Mouse (Mus musculus): ENCODE results near the gene Dda1.
A peak's percentile ranks its signal among the peaks of the same experiment; 100 is the strongest.
"Not testable (repeated sequence)": the region's sequence is repeated elsewhere in the genome, so short reads cannot be mapped to it uniquely, and the experiment has no call there.

Dda1 gene

GRCm38 (mm10) chr8:71495039-71495438 is 26.0 kb downstream of the Dda1 start:
- DNase-seq (ENCODE audit: low read depth in 1 of 2, low spot score in 2 of 2), result peak in 1 of 2 experiments; percentile 74

DNA sequence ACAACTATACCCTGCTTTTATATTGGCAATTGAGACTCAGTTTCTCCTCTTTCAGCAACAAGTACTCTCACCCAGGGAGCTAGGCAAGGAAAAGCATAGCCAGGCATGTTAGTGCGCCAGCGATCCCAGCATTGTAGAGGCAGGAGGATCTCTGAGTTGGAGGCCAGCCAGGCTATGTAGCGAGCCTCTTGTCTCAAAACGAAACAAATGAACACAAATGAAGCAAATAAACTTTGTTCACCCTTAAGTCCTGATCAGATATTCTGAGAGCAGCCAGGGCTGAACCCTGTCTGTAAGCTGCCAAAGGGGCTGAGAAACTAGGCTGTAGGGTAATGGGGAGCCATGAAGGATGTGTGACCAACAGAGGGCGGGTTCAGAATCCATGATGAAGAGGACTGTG is 26.8 kb downstream of the Dda1 start:
- DNase-seq (ENCODE audit: low read depth in 1 of 2, low spot score in 2 of 2), result no peak

DNA sequence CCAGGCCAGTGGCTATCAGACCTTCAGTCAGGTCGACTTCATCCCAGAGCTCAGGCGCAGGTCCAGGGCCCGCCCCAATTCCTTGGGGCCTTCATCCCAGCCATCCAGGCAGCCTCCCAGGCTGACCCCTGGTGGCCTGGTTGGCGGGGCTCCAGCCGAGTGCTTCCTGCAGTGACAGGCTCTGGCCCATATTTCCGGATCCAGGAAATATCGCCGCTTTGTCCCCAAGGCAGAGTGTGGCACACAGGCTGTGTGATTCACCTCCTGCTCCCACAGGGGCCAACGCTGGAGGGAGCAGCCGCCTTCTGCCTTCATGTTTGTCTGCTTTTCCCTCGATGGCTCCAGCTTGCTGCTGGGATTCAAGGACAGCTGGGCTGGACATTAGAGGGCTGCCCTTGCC is 27.5 kb downstream of the Dda1 start:
- DNase-seq (ENCODE audit: low read depth in 1 of 2, low spot score in 2 of 2), result no peak

- DNase-seq (ENCODE audit: low read depth in 1 of 2, low spot score in 2 of 2), result no peak
These were observed 28.2 kb downstream of the Dda1 start for GRCm38 (mm10) chr8:71497077-71497645.

GRCm38 (mm10) chr8:71497881-71498501 is 29.0 kb downstream of the Dda1 start:
- DNase-seq (ENCODE audit: low read depth in 1 of 2, low spot score in 2 of 2), result no peak

- no peak for DNase-seq (ENCODE audit: low read depth in 1 of 2, low spot score in 2 of 2)
These were observed 30.1 kb downstream of the Dda1 start for GRCm38 (mm10) chr8:71498816-71499690.

GRCm38 (mm10) chr8:71504349-71504748 is 35.4 kb downstream of the Dda1 start:
- DNase-seq (ENCODE audit: low read depth in 1 of 2, low spot score in 2 of 2), result no peak

- DNase-seq (ENCODE audit: low read depth in 1 of 2, low spot score in 2 of 2), result no peak
These were observed 36.3 kb downstream of the Dda1 start for GRCm38 (mm10) chr8:71505326-71505725.

DNA sequence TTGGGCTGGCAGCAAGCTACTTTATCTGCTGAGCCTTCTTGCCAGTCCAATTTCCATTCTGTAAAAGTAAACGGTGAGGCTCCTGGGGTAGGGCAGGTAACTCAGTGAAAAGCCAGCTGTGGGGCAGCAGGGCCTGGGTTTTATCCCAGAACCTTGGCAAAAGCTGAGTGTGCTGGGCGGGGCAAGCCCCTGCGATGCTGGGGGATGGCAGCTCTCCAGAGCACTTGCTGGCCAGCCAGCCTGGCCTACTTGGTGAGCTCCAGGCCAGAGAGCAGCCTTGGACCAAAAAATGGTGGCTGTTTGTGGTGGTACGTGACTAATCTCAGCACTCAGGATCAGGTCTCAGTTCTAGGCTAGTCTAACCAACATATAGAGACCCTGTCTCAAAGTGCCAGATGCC is 37.0 kb downstream of the Dda1 start:
- no peak for DNase-seq (ENCODE audit: low read depth in 1 of 2, low spot score in 2 of 2)

- no peak for DNase-seq (ENCODE audit: low read depth in 1 of 2, low spot score in 2 of 2)
These were observed 38.6 kb downstream of the Dda1 start for GRCm38 (mm10) chr8:71507589-71508104.

DNA sequence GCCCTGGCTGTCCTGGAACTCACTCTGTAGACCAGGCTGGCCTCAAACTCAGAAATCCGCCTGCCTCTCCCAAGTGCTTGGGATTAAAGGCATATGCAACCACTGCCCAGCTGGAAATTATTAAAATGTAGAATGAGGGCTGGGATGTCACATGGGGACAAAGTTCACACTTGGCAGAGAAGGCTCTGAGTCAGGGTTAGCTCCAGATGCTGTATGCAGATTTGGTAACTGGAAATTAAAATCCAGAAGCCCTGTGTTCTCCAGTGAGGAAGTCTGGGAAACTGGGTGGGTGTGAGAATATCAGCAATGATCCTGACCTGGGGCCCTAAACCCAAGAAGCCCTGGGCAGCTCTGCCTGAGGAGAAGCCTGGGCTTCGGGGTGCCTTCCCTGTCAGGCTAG is 40.3 kb downstream of the Dda1 start:
- DNase-seq (ENCODE audit: low read depth in 1 of 2, low spot score in 2 of 2), result no peak

- no peak for DNase-seq (ENCODE audit: low read depth in 1 of 2, low spot score in 2 of 2)
These were observed 42.6 kb downstream of the Dda1 start, which contains the start of gene Plvap for GRCm38 (mm10) chr8:71511644-71512043. Plvap (minus strand) TSS chr8:71511752.

GRCm38 (mm10) chr8:71513018-71513754 is 44.2 kb downstream of the Dda1 start:
- no peak for DNase-seq (ENCODE audit: low read depth in 1 of 2, low spot score in 2 of 2)

DNA sequence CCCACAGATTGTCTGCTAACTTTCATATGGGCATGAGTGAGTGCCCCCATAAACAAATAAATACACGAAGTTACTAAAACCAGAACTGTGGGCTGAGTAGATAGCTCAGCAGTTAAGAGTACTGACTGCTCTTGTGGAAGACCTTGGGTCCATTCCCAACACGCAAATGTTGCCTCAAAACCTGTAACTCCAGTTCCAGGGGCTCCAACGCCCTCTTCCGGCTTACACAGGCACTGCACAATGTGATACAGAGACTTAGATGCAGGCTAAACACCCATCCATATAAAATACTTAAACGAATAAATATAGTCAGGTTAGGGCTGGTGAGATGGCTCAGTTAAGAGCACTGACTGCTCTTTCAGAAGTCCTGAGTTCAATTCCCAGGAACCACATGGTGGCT is 46.0 kb downstream of the Dda1 start:
- DNase-seq (ENCODE audit: low read depth in 1 of 2, low spot score in 2 of 2), result no peak

GRCm38 (mm10) chr8:71516786-71517185 is 47.8 kb downstream of the Dda1 start:
- DNase-seq (ENCODE audit: low read depth in 1 of 2, low spot score in 2 of 2), result no peak

DNA sequence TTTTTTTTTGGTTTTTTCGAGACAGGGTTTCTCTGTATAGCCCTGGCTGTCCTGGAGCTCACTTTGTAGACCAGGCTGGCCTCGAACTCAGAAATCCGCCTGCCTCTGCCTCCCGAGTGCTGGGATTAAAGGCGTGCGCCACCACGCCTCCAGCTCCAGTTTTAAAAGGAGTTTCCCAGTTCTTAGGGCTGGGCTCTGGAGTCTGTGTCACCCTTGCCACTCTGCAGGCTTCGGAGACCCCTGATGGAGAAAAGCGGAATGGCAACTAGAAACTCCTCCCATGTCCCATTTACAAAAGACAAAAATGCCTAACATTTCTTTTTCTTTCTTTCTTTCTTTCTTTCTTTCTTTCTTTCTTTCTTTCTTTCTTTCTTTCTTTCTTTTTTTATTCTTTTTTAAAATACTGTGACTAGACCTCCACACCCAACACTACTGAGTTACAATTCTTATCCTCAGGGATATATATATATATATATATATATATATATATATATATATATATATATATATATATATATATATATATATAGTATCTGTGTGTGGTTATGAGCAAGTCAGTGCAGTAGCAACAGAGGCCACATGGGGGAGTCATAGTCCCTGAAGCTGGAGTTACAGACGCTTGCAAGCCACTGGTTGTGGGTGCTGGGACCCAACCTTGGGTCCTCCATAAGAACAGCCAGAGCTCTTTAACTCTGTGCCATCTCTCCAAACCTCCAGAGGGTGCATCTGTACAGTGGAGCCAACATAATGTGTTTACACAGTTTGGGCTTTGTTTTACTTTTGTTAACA is 50.2 kb downstream of the Dda1 start:
- DNase-seq (ENCODE audit: low read depth in 1 of 2, low spot score in 2 of 2), result not testable (repeated sequence)

GRCm38 (mm10) chr8:71521634-71522033 is 52.6 kb downstream of the Dda1 start:
- DNase-seq (ENCODE audit: low read depth in 1 of 2, low spot score in 2 of 2), result peak; percentile 80 to 94

DNA sequence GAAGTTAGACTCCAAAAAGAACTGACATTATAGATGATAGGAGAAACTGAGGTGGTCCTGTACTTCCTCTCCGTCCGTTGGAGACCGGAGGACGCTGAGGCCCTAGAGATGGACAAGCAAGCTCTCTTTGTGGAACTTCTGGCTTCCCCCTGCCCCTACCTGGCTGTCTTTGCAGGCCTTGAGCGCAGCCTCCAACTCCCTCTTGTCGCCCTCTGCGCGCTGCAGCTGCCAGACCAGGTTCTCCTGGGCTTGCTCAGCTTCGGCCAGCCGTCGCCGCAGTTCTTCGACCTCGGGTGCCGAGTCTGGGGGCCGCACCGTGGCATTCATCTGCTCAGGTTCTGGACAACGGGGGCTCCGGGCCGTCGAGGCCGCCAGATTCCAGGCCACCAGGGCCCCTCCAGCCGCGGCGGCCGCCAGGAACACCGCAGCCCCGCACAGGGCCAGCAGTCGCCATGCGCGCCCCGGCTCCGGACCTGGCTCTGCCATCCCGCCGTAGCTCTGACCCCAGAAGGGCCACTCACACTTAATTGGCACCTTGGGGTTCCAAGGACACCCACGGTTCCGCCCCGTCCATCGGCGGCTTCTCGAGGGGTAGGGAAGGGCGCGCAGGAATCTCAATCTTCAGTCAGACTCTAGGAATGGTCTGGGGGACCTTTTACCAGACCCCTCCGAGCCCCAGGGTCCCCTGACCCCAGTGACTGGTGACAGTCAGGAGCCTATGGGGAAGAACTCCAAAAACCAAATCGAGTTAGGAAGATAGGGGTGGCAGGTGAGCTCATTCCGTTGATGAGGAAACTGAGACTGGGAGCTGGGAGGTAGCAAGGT is 56.4 kb downstream of the Dda1 start, which contains the start of gene Ccdc194:
Gene Ccdc194, minus strand, starts transcription at position 486 of the 825 bp plus-strand sequence.
- no peak for DNase-seq (ENCODE audit: low read depth in 1 of 2, low spot score in 2 of 2)

Data from monocyte, adult 2 months (primary cell).